Mouse (Mus musculus) left cerebral cortex, postnatal 14 days (tissue): ENCODE data around the gene Tyw1. TPM values are rescaled to one million over a fixed set of nuclear protein-coding genes. Genes with fewer than 3 reads are reported as not detected.

Source experiments
- DNase-seq, 2 experiments: peaks; one replicate each; pipeline ENCODE4 v3.0.0; 2021 to 2022; ENCODE audit warnings: low spot score in 2 of 2, mixed read lengths in 1 of 2
- intact Hi-C: fragments of 180-260 bp; cut with DNase I; formaldehyde crosslinking; loops from one replicate; pipeline ENCODE4 v1.15.1; 2025
- total RNA-seq, 2 experiments: library from RNA; stranded (reverse); gene quantifications; 2 replicates each; pipeline ENCODE4 v1.2.3; 2021

The Tyw1 gene
- total RNA-seq, 2 experiments from 2014 or later, result 15.2 to 17.2 TPM

- peak; percentile 93 to 97 for DNase-seq
- intact Hi-C loops, result loop anchor here (10.0 kb wide), 1 partner anchor 232 kb away; the partner anchor contains the start of genes Asl and Crcp
Measured at GRCm38 (mm10) chr5:130256678-130257271, 1.4 kb downstream of the Tyw1 start.

GRCm38 (mm10) chr5:130257303-130257702 lies 1.9 kb downstream of the Tyw1 start:
- intact Hi-C loops, result loop anchor here (10.0 kb wide), 1 partner anchor 233 kb away; the partner anchor contains the start of genes Asl and Crcp
- no peak for DNase-seq

- DNase-seq, result no peak
- intact Hi-C loops, result no loop called here
Measured at GRCm38 (mm10) chr5:130263454-130263853, 8.0 kb downstream of the Tyw1 start.

- intact Hi-C loops, result no loop called here
- DNase-seq, result no peak
Measured at GRCm38 (mm10) chr5:130264433-130265005, 9.1 kb downstream of the Tyw1 start.

GRCm38 (mm10) chr5:130266651-130267050 lies 11.2 kb downstream of the Tyw1 start:
- DNase-seq, result peak; percentile 46 to 60
- intact Hi-C loops, result no loop called here

- no peak for DNase-seq
Measured at GRCm38 (mm10) chr5:130267316-130267715, 11.9 kb downstream of the Tyw1 start.

GRCm38 (mm10) chr5:130268976-130269375 lies 13.6 kb downstream of the Tyw1 start:
- intact Hi-C loops, result no loop called here
- no peak for DNase-seq

More at GRCm38 (mm10) chr5:130267316-130267715, 11.9 kb downstream of the Tyw1 start:
- intact Hi-C loops, result no loop called here

- intact Hi-C loops, result loop anchor here (10.0 kb wide), 1 partner anchor 1152 kb away; no protein-coding TSS in a partner anchor
Measured at GRCm38 (mm10) chr5:130272344-130272743, 16.9 kb downstream of the Tyw1 start.

GRCm38 (mm10) chr5:130273046-130273445 lies 17.6 kb downstream of the Tyw1 start:
- intact Hi-C loops, result loop anchor here (10.0 kb wide), 1 partner anchor 1152 kb away; no protein-coding TSS in a partner anchor
- DNase-seq, result no peak

More at GRCm38 (mm10) chr5:130272344-130272743, 16.9 kb downstream of the Tyw1 start:
- DNase-seq, result no peak

- intact Hi-C loops, result loop anchor here (1.0 to 10.0 kb wide), 2 partner anchors 578 to 1149 kb away; no protein-coding TSS in a partner anchor
- peak; percentile 56 to 73 for DNase-seq
Measured at GRCm38 (mm10) chr5:130275509-130275908, 20.1 kb downstream of the Tyw1 start.

- intact Hi-C loops, result loop anchor here (10.0 kb wide), 1 partner anchor 1147 kb away; no protein-coding TSS in a partner anchor
- no peak for DNase-seq
Measured at GRCm38 (mm10) chr5:130278011-130278472, 22.6 kb downstream of the Tyw1 start.

GRCm38 (mm10) chr5:130283079-130283732 lies 27.8 kb downstream of the Tyw1 start:
- no peak for DNase-seq
- intact Hi-C loops, result no loop called here

- no peak for DNase-seq
- intact Hi-C loops, result no loop called here
Measured at GRCm38 (mm10) chr5:130288106-130288505, 32.7 kb downstream of the Tyw1 start.

- no peak for DNase-seq
- intact Hi-C loops, result no loop called here
Measured at GRCm38 (mm10) chr5:130290242-130290641, 34.8 kb downstream of the Tyw1 start.

- DNase-seq, result peak; percentile 38 to 63
- intact Hi-C loops, result no loop called here
Measured at GRCm38 (mm10) chr5:130290775-130291174, 35.4 kb downstream of the Tyw1 start.

GRCm38 (mm10) chr5:130292976-130293375 lies 37.6 kb downstream of the Tyw1 start:
- no peak for DNase-seq
- intact Hi-C loops, result no loop called here

GRCm38 (mm10) chr5:130293941-130294340 lies 38.5 kb downstream of the Tyw1 start:
- intact Hi-C loops, result no loop called here
- DNase-seq, result no peak

- peak in 1 of 2 experiments; percentile 47 for DNase-seq
- intact Hi-C loops, result no loop called here
Measured at GRCm38 (mm10) chr5:130294598-130294997, 39.2 kb downstream of the Tyw1 start.

- DNase-seq, result no peak
- intact Hi-C loops, result no loop called here
Measured at GRCm38 (mm10) chr5:130296071-130296470, 40.7 kb downstream of the Tyw1 start.

- intact Hi-C loops, result no loop called here
- no peak for DNase-seq
Measured at GRCm38 (mm10) chr5:130298831-130299460, 43.5 kb downstream of the Tyw1 start.
